Mouse (Mus musculus) testis, adult 2 months (tissue): ENCODE measurements around the gene Adcy3.

Experiments used
- CTCF ChIP-seq: fragments of 200-500 bp; IDR thresholded peaks from 2 replicates; pipeline ENCODE4 v1.5.1; 2012; ENCODE audit warnings: low read depth, mild to moderate bottlenecking, inconsistent platforms, low read length, moderate library complexity; ENCODE audit not compliant: control insufficient read depth, insufficient read depth, insufficient replicate concordance
- POLR2A ChIP-seq: fragments of 200-500 bp; IDR thresholded peaks from 2 replicates; pipeline ENCODE4 v1.6.1; 2012; ENCODE audit warnings: low read depth, mild to moderate bottlenecking, inconsistent platforms, low read length, moderate library complexity; ENCODE audit not compliant: control insufficient read depth

GRCm38 (mm10) chr12:4184648-4185047 is 51.7 kb downstream of the Adcy3 start:
- TF ChIP-seq CTCF (no peak), POLR2A (no peak)
